Mouse (Mus musculus) intestine, postnatal 0 days (tissue): Measurements from ENCODE around the gene Fcna. TPM values are rescaled to one million over a fixed set of nuclear protein-coding genes. Genes with fewer than 3 reads are reported as not detected.

Experiments used
- ATAC-seq: fragments of 200-750 bp; cut with Nextera tagmentation; 2 replicates; pipeline ENCODE4 v1.8.0; 2017; ENCODE audit warnings: mild to moderate bottlenecking, moderate TSS enrichment, moderate library complexity
- H3K27ac ChIP-seq: fragments of 300-500 bp; sonication (generic); 2 replicates; pipeline ENCODE4 v1.5.1; 2014; ENCODE audit warnings: mild to moderate bottlenecking, low read depth, low read length, moderate library complexity
- H3K27me3 ChIP-seq: fragments of 300-500 bp; sonication (generic); replicated peaks from 2 replicates; pipeline ENCODE4 v1.6.1; 2014; ENCODE audit warnings: low read length, mixed read lengths; ENCODE audit not compliant: control insufficient read depth, insufficient read depth
- H3K36me3 ChIP-seq: fragments of 300-500 bp; sonication (generic); 2 replicates; pipeline ENCODE4 v1.6.1; 2014; ENCODE audit warnings: mild to moderate bottlenecking, moderate library complexity; ENCODE audit not compliant: control insufficient read depth, insufficient read depth
- H3K4me1 ChIP-seq: fragments of 300-500 bp; sonication (generic); replicated peaks from 2 replicates; pipeline ENCODE4 v1.6.1; 2014; ENCODE audit warnings: antibody characterized with exemption, low read length, mixed read lengths; ENCODE audit not compliant: control insufficient read depth, insufficient read depth
- H3K4me2 ChIP-seq: fragments of 300-500 bp; sonication (generic); replicated peaks from 2 replicates; pipeline ENCODE4 v1.6.1; 2014; ENCODE audit warnings: low read depth, mild to moderate bottlenecking, moderate library complexity
- H3K4me3 ChIP-seq: fragments of 300-500 bp; sonication (generic); 2 replicates; pipeline ENCODE4 v1.5.1; 2014; ENCODE audit warnings: low read depth, low read length
- H3K9ac ChIP-seq: fragments of 300-500 bp; sonication (generic); 2 replicates; pipeline ENCODE4 v1.6.1; 2014; ENCODE audit warnings: mild to moderate bottlenecking, low read depth, low read length
- H3K9me3 ChIP-seq: fragments of 300-500 bp; sonication (generic); 2 replicates; pipeline ENCODE4 v1.6.1; 2016; ENCODE audit warnings: mixed run types; ENCODE audit not compliant: control insufficient read depth
- CTCF ChIP-seq: sonication (generic); IDR thresholded peaks from 2 replicates; pipeline ENCODE4 v1.5.1; 2016; ENCODE audit warnings: low read depth, mild to moderate bottlenecking, control low read depth, antibody characterized with exemption, moderate library complexity
- WGBS: fragments of 180-500 bp; shearing (Covaris S2); extraction: QIAGEN DNeasy Blood & Tissue Kit; methylation state at CpG from one replicate; pipeline ENCODE4 v1.1.7; 2014; 5-methylcytosine and 5-hydroxymethylcytosine counted together
- polyA plus RNA-seq: library from polyadenylated mRNA; unstranded; fragments of >200 nt; fragmentation: Nextera tagmentation; extraction: Ambion mirVana; gene quantifications from 2 replicates; pipeline ENCODE4 v1.2.1, GENCODE M21; 2015

Fcna gene
- polyA plus RNA-seq, 1 experiment from 2014 or later: 4.1 TPM

- TF ChIP-seq CTCF: no peak
Measured at GRCm38 (mm10) chr2:25585601-25586000, 42.2 kb downstream of the Fcna start.

GRCm38 (mm10) chr2:25584856-25585255 is 43.0 kb downstream of the Fcna start:
- no peak for TF ChIP-seq CTCF
- no peak overlapping the region for H3K4me3 ChIP-seq
- H3K9ac ChIP-seq: no peak overlapping the region
- H3K27ac ChIP-seq: no peak overlapping the region
- peaks cover 7% of the 10 kb centered on the region for H3K4me1 ChIP-seq
- no peak for ATAC-seq
- no peak overlapping the region for H3K4me2 ChIP-seq
- no peaks in the 10 kb centered on the region for H3K9me3 ChIP-seq
- H3K27me3 ChIP-seq: peaks cover 7% of the 10 kb centered on the region
- H3K36me3 ChIP-seq: peaks cover 40% of the 10 kb centered on the region
- WGBS: 86% methylated on average over 4 of the region's 4 CpGs

More at GRCm38 (mm10) chr2:25585601-25586000, 42.2 kb downstream of the Fcna start:
- Histone ChIP-seq H3K27me3 (no peaks in the 10 kb centered on the region), H3K9ac (no peak overlapping the region), H3K4me3 (no peak overlapping the region), H3K27ac (no peak overlapping the region), H3K36me3 (peaks cover 47% of the 10 kb centered on the region), H3K9me3 (no peaks in the 10 kb centered on the region), H3K4me2 (no peak overlapping the region), H3K4me1 (peaks cover 7% of the 10 kb centered on the region; the same call in 1 of the 2 replicates)
- 75% methylated on average over 3 of the region's 3 CpGs for WGBS
- no peak for ATAC-seq

- TF ChIP-seq CTCF: no peak
- H3K4me2 ChIP-seq: no peak overlapping the region
- H3K4me1 ChIP-seq: peaks cover 12% of the 10 kb centered on the region
- H3K36me3 ChIP-seq: peaks cover 38% of the 10 kb centered on the region
- no peak overlapping the region for H3K27ac ChIP-seq
- H3K9ac ChIP-seq: no peak overlapping the region
- 55% methylated on average over 3 of the region's 3 CpGs for WGBS
- ATAC-seq: no peak
- no peaks in the 10 kb centered on the region for H3K9me3 ChIP-seq
- no peak overlapping the region for H3K4me3 ChIP-seq
- peaks cover 14% of the 10 kb centered on the region for H3K27me3 ChIP-seq
Measured at GRCm38 (mm10) chr2:25584152-25584551, 43.7 kb downstream of the Fcna start.

DNA sequence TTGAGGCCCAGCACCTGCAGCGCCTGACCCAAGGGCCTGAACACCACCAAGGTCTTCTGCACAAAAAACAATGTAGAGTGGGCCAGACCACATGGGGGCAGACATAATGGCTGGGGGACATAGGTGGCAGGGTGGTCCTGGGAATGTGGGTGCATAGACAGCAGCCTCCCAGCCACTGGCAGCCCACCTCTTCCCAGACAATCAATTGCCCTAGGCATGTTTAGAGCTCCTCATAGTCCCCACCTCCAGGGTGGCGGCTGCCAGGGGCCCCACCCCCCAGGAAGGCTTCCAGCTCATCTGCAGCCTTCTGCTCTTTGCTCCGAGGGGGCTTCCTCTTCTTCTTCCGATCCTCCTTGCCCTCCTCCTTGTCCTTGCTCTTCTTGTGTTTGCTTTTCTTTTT is 44.3 kb downstream of the Fcna start:
- Histone ChIP-seq H3K9ac (no peak overlapping the region), H3K9me3 (no peaks in the 10 kb centered on the region), H3K27me3 (peaks cover 20% of the 10 kb centered on the region), H3K4me1 (peaks cover 14% of the 10 kb centered on the region), H3K36me3 (peaks cover 37% of the 10 kb centered on the region), H3K27ac (no peak overlapping the region; the same call in 1 of the 2 replicates), H3K4me3 (no peak overlapping the region), H3K4me2 (no peak overlapping the region)
- no peak for TF ChIP-seq CTCF
- ATAC-seq: no peak
- 35% methylated on average over 4 of the region's 4 CpGs for WGBS

GRCm38 (mm10) chr2:25583120-25583481 is 44.7 kb downstream of the Fcna start:
- Histone ChIP-seq H3K9me3 (no peaks in the 10 kb centered on the region), H3K27ac (no peak overlapping the region; the same call in 1 of the 2 replicates), H3K4me2 (no peak overlapping the region), H3K4me1 (peaks cover 18% of the 10 kb centered on the region), H3K4me3 (no peak overlapping the region), H3K27me3 (peaks cover 25% of the 10 kb centered on the region), H3K9ac (no peak overlapping the region), H3K36me3 (peaks cover 33% of the 10 kb centered on the region)
- 74% methylated on average over 6 of the region's 6 CpGs for WGBS
- no peak for TF ChIP-seq CTCF
- no peak for ATAC-seq

- H3K4me3 ChIP-seq: no peak overlapping the region
- peaks cover 21% of the 10 kb centered on the region for H3K4me1 ChIP-seq
- H3K36me3 ChIP-seq: peaks cover 32% of the 10 kb centered on the region
- no peaks in the 10 kb centered on the region for H3K9me3 ChIP-seq
- no peak for ATAC-seq
- TF ChIP-seq CTCF: no peak
- peaks cover 29% of the 10 kb centered on the region for H3K27me3 ChIP-seq
- 56% methylated on average over 12 of the region's 12 CpGs for WGBS
- no peak overlapping the region for H3K4me2 ChIP-seq
- no peak overlapping the region for H3K27ac ChIP-seq
- H3K9ac ChIP-seq: no peak overlapping the region
Measured at GRCm38 (mm10) chr2:25582466-25583119, 45.2 kb downstream of the Fcna start.

DNA sequence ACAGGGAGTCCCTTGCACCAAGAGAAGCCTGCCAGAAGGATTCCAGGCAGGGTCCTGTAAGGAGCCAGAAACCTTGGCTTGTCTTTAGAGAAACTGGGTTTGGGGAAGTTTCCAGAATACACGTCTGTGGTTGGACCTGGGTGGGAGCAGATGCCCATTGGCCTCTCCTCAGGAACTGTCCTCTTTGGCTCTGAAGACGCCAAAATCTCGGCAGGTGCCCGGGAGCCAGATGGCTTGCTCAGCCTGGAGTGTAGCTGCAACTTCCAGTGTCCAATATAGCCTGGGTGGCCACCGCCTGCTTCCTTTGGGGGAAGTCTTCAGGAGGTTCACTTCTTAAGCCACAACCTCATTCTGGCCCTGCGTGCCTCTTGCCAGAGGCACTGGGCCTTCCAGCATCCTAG is 45.9 kb downstream of the Fcna start:
- Histone ChIP-seq H3K4me3 (peak overlapping the region; percentile 33; the same call in 1 of the 2 replicates), H3K9ac (no peak overlapping the region), H3K4me1 (peaks cover 24% of the 10 kb centered on the region), H3K9me3 (no peaks in the 10 kb centered on the region), H3K36me3 (peaks cover 26% of the 10 kb centered on the region), H3K27ac (no peak overlapping the region), H3K27me3 (peaks cover 36% of the 10 kb centered on the region), H3K4me2 (peak overlapping the region; percentile 75)
- WGBS: 28% methylated on average over 6 of the region's 6 CpGs
- TF ChIP-seq CTCF: no peak
- no peak for ATAC-seq
